Mouse (Mus musculus) spleen, adult 12 weeks (tissue): ENCODE results near the gene Bpi.

Experiments used
- DNase-seq: peaks from one replicate; pipeline ENCODE4 v3.0.0; 2022; ENCODE audit warnings: low spot score

Bpi gene

DNA sequence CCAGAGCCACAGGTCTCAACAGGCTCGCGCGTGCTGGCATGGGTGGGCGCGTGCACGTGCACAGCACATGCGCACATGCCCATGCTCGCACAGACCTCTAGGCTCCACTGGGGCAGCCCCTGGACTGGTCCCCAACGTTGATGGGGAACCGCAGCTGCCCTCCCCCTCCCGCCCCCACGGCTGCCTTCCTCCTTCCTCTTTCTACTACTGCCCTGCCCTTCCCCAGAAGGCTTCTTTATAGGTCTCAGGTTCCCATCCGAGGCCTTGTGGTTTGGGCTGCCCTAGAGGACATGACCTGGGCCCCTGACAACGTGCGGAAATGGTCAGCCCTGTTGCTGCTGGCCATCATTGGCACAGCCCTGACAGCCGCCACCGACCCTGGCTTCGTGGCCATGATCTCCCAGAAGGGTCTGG is at the start of gene Bpi:
Gene Bpi, plus strand, starts transcription at position 90 of the 414 bp plus-strand sequence.
- no peak for DNase-seq

DNA sequence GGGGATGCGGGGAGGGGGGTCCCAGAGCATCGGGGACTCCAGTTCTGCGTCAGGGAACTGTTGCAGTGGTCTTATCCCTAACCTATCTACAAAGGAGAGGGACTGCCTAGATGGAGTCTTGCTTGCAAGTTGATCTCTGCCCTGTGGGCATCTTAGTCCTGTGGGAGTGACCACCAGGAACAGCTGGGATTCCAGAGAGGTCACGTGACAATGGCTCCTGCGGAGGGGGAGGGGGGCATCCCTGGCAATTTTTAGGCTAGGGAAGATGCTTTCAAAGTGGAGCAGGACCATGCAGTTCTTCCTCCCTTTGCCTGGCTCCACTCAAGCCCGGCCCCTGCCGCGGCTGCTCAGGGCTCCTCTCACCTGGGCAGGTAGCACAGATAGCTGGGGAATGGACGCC is 48.1 kb upstream of the Bpi start:
- no peak for DNase-seq

DNA sequence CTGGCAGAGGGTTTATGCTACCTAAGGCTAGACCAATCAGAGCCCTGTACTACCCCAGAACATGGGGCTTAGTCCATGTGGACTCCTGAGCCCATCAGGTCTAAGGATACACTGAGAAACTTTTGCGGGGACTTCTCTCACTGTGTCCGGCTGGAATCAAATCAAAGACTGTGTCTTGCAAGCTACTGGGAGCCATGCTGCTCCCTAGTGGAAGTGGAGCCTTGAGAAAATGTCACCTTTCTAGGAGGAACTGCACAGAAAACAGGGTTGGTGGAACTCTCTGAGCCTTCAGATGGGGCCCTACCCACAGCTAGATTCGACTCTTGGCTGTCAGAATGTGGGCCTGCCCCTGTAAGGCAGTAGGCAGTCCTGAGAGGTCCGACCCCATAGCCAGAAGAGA is 47.4 kb upstream of the Bpi start:
- DNase-seq, result no peak

DNA sequence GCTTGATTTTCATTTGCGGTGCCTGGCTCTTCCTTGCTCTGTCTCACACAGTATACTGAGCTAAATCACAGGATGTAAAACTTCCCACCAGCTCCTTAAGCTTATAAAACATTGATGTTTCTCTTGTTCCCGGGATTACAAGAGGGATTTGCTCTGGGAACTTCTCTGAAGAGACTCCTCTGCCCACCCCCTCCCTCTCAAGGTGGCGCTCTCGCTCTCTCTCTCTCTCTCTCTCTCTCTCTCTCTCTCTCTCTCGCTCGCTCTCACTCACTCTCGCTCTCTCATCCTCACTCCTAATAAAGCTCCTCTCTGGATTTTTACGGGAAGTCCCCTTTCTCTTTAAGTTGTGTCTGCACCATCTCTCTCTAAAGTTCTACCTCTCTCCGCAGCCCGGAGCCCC is 46.9 kb upstream of the Bpi start:
- DNase-seq, result no peak

DNA sequence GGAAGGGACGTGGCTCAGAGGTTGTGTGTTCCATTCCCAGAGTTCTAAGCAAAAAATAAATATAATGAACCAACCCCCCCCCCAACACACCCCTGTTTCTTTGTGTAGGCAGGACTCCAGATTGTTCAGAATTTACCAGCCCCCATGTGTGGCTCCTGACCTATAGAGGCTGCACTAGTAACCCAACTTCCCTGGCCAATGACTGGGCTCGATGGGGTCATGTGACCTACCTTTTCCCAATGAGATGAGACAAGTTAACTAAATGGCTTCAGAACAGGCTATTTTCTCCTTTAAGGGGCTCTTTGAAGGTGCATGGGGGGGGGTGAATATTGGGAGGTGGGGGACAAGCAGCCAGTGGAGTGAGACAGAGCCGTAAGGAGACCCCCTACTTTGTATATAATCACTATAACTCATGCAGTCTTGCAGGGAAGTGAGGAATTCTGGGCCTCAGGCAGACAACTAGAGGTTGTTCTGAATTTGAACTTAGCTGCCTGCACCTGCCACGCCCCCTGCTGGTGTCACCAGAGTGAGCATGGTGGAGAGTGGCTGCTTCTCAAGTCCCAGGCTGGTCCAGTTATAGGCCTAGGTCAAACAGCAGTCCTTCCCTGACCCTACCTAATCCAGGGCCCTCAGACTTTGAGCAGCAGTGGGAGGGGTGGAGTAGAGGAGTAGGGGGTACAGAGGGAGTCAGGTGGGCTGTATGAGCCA is 46.0 kb upstream of the Bpi start:
- no peak for DNase-seq

DNA sequence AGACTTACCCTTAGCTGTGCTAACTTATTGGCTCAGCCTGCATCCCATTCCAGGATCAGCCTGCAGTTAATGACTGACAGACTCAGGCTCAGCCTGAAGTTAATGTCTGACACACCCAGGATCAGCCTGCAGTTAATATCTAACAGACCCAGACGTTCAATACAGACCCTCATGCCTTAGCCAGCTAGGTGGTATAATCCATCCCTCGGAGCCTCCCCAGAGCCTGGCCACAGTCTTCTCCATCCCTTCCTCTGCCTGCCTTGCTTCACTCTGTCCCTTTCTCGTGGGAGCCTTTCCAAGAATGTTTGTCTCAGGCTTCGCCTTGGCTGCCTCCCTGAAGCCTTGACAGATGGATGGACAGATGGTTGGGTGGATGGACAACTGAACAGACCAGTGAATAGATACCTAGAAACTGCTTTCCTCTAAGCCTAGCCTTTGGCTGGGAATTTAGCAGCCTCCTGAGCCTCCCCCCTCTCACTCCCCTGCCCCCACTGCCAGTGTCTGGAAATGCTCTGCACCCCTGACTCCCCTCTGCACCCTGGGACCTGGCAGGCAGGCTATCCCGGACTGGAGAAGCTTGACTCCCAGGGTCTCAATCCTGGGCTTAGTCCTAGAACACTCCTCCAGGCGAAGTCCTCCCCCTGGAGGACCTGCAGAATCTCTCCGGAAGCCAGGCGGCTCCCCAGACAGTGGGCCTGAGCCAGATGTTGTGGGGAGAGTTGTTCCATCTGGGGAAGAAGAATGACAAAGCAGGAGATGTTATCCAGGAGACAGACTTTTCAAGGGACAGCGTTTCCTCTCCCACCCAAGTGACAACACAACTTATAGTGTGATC is 42.4 kb upstream of the Bpi start:
- no peak for DNase-seq

DNA sequence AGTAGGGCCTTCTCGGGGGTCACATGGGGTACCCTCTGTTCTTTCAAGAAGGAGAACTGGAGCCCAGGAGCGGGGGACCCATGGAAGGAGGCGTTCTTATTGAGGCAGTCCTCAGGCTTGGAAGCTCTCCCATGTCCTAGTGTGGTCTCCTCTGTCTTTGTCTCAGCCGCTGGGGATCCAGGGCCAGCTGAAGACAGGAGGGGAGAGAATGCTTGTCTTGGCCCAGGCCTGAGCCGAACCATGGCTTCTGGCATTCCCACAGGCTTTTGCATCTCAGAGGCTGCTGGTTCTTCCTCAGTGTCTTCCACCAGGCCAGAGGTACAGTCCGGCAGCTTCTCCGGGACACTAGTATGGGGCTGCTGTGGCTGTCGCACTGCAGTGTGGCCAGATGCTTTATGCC is 41.4 kb upstream of the Bpi start:
- DNase-seq, result no peak

DNA sequence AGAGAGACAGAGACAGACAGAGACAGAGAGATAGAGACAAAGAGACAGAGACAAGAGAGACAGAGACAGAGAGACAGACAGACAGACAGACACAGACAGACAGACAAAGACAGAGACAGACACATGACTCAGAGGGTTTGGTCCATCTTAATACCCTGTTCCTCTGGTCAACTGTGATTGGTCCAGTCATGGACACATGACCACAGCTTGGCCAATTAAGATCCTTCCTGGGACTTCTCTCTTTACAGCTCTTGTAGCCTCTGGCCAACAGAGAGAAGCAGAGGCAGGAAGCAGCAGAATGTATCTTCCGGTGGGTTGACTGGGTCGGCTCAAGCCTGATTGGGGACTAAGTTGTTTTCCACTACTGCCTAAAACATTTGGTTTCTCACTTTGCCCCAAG is 38.3 kb upstream of the Bpi start:
- no peak for DNase-seq

DNA sequence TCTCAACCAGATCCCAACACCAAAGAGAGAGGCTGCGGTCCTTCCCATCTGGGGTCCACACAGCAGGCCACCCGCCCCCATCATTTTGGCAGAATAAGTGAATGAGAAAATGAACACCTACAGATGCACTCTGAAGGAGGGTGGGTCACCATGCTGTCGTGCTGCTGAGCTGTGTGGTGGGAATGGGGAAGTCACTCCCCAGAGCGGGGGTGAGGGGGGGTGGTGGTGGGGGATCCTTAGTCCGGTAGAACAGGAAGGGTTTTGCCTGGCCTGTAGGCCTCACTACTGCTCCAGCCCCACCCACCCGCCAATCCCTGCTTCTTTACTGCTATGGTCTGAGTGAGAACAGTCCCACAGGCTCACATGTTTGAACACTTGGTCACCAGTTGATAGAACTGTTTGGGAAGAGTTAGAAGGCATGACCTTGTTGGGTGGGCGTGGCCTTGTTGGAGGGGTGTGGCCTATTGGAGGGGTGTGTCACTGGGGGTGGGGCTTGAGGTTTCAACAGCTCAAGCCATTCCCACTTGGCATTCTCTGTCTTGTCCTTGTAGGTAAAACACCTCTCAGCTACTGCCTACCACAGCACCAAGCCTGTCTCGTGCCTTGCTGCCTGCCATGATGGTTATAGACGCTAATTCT is 36.3 kb upstream of the Bpi start:
- no peak for DNase-seq

DNA sequence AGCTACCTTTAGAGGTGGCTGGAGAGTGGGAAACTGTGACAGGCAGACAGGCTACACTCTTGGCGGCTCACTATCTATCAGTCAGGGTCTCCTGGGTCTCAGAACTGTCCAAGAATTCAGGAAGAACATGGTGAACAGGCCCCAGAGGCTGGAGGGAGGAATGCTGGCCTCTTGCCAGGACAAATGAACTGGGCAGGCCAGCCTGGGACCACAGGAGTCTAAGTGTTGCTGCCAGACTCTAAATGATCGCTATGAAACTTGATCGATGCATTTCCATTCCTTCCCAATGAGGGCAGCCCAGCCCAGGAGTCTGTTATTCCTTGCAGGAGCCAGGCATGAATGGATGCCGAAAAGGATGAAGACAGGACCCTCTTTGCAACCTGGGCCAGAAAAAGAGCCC is 35.2 kb upstream of the Bpi start:
- DNase-seq, result no peak

DNA sequence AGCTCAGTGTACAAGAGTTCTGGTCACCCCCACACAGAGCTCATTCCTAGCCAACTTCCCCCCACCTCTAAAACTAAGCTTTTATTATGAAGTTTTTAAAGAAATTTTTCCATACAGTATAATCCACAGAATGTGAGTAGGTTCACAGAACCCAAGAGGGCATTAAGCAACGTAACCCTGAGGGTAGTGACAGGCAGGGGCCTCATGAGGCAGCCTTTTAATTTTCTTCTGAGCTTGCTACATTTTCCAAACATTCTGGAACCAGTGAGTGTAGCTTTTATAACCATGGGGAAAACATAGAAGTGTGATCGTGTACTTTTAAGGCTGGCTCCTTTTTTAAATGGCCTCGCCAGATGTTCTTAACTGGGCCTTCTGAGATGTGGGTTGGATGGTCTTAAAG is 34.4 kb upstream of the Bpi start:
- no peak for DNase-seq

DNA sequence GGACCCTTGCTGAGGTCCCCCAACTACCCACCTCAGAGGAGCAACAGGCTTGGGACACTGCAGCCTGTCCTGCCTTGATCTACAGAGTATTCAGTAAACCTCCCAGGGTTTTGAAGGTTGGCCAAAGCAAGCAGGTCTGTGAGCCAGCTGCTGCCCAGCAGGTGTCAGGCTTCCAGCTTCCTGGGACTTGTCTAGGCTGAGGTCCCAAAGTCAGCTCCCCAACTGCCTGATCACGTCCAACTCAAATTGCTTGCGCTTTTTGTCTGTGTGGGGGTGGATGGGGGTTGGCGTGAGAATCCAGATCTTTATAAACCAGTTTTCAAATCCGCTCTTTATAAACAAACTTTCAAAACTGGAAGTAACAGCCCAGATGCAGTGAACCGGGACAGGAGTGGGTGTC is 32.6 kb upstream of the Bpi start:
- no peak for DNase-seq

DNA sequence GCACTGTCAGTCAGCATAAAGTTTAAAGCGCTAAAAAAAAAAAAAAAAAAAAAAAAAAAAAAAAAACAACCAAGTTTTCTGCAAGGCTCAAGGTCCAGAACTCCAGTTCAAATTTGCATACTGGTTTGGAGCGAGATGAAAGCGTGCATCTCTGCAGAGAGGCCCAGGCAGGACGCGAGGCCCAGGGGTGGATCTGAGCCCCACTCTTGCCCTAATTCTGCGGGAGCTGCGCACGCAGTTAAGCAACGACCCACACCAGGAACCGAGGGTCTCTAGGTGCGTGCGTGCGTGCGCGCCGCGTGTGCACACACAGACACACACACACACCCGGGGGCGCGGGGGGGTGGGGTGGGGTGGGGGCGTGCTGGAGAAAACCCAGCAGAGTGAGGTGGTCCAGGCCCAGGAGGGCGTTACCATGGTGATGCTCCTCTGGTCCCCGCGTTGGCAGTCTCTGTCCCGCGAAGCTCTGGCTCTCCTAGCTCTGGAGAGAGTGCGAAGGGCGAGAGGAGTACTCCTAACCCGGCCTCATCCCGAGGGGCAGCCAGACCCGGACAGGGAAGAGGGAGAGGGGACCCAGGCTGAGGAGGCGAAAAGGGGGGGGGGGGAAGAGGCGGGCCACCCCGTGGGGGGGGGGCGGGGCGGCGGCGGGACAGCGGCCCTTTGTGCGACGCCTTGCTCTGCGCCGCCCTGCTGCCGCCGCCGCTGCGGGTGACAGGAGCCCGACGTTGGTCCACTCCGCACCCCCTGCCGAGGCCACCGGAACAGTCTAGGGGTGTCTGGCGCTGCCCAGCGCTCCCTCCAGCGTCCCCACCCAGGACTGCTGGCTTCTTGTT is 29.0 kb upstream of the Bpi start, which contains the start of gene D630003M21Rik:
Gene D630003M21Rik, minus strand, starts transcription at position 553 of the 833 bp plus-strand sequence.
- no peak for DNase-seq

DNA sequence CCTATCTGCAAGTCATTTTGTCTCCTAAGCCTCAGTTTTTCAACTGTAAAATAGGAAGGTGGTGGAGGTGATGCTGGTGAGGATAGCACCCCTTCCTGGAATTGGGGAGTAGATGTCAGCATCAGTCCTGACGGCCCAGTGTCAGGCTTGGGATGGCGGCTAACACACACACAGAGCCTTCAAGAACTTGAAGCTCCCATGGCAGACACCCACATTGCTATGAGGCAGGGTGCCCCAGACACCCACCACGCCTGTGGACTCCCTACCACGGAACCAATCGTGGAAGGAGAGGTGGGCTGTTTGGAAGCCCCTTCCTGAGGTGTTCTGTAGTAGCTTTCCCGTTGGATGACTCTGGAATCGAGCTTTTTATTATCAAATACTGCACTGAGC is 28.4 kb upstream of the Bpi start:
- no peak for DNase-seq

DNA sequence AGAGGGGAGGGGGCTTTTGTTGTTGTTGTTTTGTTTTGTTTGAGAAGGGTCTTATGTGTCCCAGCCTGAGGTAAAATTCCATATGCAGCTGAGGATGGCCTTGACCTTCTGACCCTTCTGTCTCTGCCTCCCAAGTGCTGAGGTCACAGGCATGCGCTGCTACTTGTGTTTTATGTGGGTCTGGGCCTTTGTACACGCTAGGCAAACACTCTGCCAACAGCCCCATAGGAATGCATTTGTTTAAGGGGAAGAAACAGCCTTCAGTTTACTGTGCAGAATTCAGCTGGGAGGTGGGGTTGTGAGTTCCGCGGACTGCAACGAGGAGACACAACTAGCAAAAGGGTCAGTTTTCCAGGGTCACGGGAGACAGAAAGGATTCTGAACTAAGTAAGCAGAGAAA is 27.3 kb upstream of the Bpi start:
- DNase-seq, result no peak

DNA sequence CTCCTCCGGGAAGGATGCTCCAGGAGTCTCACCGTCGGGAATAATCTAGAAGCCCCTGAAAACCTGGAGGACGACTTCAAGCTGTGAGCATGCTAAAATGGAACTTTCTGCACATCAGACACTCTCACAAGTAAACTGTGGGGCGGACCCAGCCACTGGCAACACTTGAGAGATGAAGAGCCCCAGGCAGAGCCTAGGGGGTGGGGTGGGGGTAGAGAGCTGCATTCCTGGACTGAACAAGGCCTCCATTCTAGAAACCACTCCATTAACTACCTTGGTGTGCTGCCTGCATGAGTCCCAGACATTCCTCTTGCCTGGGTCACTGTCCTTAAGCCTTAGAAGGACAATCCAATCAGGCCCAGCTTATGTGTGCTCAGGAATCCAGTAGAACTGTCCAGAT is 26.8 kb upstream of the Bpi start:
- no peak for DNase-seq

DNA sequence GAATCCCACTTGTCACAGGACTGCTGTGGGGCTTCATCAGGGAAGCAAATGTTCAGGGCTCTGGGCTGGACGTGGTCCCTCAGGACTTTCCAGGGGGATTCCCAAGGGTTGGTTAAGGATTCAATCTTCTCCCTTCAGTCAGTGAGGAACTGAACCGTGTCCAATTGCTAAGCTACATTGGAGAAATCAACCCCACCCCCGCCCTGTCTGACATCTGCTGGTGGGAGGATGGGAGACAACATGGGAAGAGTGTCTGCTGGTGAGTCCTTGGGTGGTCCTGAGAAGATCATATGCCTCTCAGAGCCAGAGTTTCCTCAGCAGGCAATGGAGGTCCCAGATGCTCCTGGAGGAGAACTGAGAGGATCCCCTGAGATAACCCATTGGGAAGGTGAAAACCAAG is 25.5 kb upstream of the Bpi start:
- no peak for DNase-seq

DNA sequence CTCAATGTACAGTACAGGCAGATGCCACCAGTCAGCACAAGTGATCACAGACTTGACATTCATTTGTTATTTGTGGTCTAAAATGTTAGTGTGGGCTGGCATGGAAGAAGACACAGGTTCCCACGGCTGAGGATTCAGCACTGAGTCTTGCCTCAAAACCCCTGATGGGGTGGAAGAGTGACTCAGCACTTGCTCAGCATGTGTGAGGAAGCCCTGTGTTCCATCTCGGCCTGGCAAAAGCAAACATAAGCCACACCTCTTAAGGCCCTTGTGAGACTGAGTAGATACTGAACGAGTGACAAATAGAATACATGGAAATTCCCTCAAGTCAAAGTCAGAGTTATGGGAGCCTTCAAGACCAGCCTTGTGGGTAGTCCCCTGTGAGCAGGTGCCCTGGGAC is 24.8 kb upstream of the Bpi start:
- no peak for DNase-seq

DNA sequence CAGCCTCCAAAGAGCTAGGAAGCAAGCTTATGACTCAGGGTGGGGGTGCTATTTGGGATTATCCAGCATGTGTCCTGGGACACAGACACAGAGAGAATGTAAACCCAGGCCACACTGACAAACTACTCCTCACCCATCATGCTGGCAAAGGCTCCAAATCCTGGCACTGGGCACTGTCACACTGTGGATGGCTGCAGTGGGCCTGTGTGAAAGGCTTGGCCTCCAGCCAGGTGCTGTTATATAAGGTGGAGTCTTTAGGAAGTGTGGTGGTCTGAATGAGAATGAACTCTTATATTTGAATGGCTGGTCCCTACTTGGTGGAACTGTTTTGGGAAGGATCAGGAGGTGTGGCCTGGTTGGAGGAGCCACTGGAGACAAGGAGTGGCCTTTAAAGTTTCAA is 21.2 kb upstream of the Bpi start:
- no peak for DNase-seq

DNA sequence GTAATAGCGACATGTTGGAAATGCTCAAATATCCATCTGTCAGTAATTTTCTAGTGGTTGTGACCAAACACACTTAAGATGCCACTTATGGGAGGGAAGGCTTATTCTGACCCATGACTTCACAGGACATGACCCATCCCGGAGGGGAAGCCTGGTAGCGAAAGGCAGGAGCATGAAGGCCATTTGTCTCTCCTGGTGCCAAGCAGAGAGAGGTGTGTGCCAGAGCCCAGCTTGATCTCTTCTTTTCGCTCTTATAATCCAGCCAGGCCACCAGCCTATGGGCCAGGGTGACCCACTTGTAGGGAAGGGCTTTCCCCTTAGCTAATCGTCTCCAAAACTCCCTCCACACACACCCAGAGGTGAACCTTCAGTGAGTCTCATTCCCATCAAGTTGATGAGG is 19.8 kb upstream of the Bpi start:
- no peak for DNase-seq

DNA sequence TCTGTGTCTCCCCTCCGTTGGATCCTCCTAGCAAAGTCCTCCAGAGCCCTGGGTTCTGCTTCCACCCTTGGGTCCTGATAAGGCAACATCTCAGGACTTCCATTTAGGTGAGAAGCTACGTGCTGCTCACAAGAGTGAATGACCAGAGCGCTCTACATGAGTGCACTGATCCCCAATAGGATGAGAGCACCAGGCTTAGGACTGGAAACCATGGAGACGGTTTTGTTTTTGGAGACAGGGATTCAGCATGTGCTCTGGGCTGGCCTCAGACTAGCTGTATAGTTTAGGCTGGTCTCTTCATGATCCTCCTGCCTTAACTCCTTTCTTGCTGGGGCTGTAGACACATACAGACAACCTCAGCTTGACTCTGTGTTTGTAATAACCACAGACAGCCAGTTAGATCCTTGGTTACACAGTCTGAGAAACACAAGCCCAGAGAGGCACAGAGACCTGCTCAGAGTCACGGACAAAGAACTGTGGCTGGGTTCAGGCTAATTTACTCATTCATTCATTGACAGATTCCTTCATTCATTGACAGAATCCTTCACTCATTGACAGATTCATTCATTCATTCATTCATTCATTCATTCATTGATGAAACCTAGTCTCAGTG is 16.7 kb upstream of the Bpi start:
- DNase-seq, result no peak
